Mouse (Mus musculus): ENCODE data around the gene Dbp. TPM values are rescaled to one million over a fixed set of nuclear protein-coding genes. Genes with fewer than 3 reads are reported as not detected.

Dbp gene
- polyA plus RNA-seq, 1 experiment from 2014 or later: 6.4 TPM

DNA sequence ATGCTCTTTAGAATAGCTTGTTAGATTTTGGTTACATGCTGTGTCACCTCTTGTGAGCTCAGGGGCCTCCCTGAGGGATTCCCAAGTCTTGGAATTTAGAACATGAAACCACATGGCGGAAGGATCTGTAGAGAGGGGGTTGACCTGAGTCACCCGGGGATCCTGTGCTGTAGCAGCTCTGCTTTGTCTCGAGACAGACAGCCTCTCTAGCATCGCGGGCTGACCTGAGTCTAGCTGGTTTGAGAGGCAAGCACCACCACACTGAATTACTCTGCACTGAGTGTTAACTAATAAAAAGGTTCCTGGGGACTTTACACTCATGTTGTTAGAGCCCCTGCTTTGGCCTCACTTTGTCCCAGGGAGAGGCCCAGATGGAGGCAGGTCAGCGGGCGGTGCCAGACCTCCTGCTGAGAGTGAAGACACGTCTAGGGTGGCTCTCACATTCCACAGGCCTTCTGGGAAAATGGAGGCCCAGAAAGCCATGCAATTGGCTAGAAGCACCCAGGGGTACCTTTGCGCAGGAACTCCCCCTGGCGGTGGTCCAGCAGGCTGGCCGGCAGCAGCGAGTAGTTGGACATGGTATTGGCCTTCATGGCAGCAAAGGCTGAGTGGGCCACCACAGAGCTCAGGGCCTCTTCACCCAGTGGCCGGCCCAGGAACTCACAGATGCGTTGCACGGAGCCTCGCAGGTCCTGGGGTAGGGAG is 26.0 kb downstream of the Dbp start:
- Histone ChIP-seq H3K27ac (ENCODE audit: low read length) (peak overlapping the region; percentile 44; the same call in 1 of the 2 replicates), H3K36me3 (ENCODE audit: control insufficient read depth, insufficient read depth, low read length) (peaks cover 7% of the 10 kb centered on the region; the same call in 1 of the 2 replicates), H3K27me3 (ENCODE audit: control insufficient read depth, insufficient read depth, low read length) (no peaks in the 10 kb centered on the region), H3K9me3 (ENCODE audit: control insufficient read depth, low read depth, low read length) (no peaks in the 10 kb centered on the region), H3K9ac (replicated peaks; ENCODE audit: low read depth, low read length) (no peak overlapping the region), H3K4me3 (ENCODE audit: low read depth, low read length) (no peak overlapping the region), H3K4me1 (ENCODE audit: control insufficient read depth, insufficient read depth, low read length) (peaks cover 11% of the 10 kb centered on the region), H3K4me2 (replicated peaks; ENCODE audit: low read depth, low read length) (no peak overlapping the region)
- WGBS: 15% methylated on average over 16 of the region's 16 CpGs
- ATAC-seq (ENCODE audit: insufficient number of reproducible peaks, insufficient read depth, low FRiP score, low read depth): peak; percentile 16; the same call in 1 of the 2 replicates

DNA sequence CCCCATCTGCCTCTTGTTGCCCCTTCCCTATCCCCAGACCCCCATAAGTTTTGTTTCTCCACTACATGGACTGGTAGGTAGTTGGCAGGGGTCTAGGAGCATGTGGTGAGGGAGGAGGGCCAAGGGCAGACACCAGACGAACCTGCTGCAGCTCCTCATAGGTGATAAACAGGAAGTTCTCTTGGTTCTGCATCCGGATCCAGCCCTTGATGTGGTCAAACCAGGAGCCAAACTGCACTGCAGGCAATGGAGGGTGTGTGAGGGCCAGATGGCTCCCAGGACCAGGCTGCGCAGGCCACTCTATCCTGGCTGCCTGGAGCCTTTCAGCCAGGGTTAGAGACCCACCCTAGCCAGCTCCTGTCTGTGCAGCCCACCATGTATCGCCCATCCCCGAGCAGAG is 28.6 kb downstream of the Dbp start:
- Histone ChIP-seq H3K9ac (replicated peaks; ENCODE audit: low read depth, low read length) (no peak overlapping the region), H3K27me3 (ENCODE audit: control insufficient read depth, insufficient read depth, low read length) (no peaks in the 10 kb centered on the region), H3K36me3 (ENCODE audit: control insufficient read depth, insufficient read depth, low read length) (no peaks in the 10 kb centered on the region), H3K9me3 (ENCODE audit: control insufficient read depth, low read depth, low read length) (no peaks in the 10 kb centered on the region), H3K27ac (ENCODE audit: low read length) (no peak overlapping the region), H3K4me1 (ENCODE audit: control insufficient read depth, insufficient read depth, low read length) (peaks cover 11% of the 10 kb centered on the region), H3K4me2 (replicated peaks; ENCODE audit: low read depth, low read length) (no peak overlapping the region), H3K4me3 (ENCODE audit: low read depth, low read length) (no peak overlapping the region)
- 80% methylated on average over 5 of the region's 5 CpGs for WGBS
- ATAC-seq (ENCODE audit: insufficient number of reproducible peaks, insufficient read depth, low FRiP score, low read depth): no peak

DNA sequence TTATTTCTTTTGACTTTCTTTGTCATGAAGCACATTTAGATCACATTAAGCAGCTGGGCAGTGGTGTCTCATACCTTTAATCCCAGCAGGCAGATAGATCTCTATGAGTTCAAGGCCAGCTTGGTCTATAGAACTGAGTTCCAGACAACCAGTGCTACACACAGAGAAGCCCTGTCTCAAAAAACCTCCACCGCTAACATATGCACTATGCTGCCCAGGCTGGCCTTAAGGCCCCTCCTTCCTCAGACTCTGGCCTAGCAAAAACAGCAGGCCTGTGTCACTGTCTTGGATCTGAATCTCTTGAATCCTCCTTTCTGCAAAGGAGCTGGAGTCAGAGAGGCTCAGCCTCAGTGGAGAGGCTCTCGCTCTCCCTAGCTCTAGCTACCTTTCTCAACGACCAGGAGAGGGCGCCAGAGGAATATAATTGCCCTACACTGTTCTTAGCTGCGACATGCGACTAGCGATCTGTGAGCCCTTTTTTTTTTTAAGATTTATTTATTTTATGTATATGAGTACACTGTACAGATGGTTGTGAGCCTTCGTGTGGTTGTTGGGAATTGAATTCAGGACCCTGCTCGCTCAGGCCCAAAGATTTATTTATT is 34.4 kb downstream of the Dbp start:
- Histone ChIP-seq H3K9me3 (ENCODE audit: control insufficient read depth, low read depth, low read length) (no peaks in the 10 kb centered on the region), H3K9ac (replicated peaks; ENCODE audit: low read depth, low read length) (no peak overlapping the region), H3K27ac (ENCODE audit: low read length) (no peak overlapping the region), H3K4me3 (ENCODE audit: low read depth, low read length) (no peak overlapping the region), H3K4me2 (replicated peaks; ENCODE audit: low read depth, low read length) (no peak overlapping the region), H3K36me3 (ENCODE audit: control insufficient read depth, insufficient read depth, low read length) (no peaks in the 10 kb centered on the region), H3K27me3 (ENCODE audit: control insufficient read depth, insufficient read depth, low read length) (no peaks in the 10 kb centered on the region), H3K4me1 (ENCODE audit: control insufficient read depth, insufficient read depth, low read length) (no peaks in the 10 kb centered on the region)
- WGBS: 6% methylated on average over 9 of the region's 9 CpGs
- peak; percentile 82 for ATAC-seq (ENCODE audit: insufficient number of reproducible peaks, insufficient read depth, low FRiP score, low read depth)

DNA sequence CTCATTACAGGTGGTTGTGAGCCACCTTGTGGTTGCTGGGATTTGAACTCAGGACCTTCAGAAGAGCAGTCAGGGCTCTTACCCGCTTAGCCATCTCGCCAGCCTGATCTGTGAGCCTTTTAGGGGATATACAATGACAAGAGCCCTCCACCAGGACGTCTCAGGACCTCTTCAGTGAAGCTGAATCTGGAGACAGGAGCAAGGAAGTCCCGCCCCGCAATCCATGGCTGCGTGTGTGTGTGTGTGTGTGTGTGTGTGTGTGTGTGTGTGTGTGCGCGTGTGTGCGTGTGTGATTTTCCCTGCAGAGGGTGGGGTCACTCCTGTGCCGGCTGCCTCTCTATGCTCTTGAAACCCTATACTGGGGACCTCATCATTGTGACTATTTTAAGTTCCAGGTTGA is 34.9 kb downstream of the Dbp start:
- Histone ChIP-seq H3K9ac (replicated peaks; ENCODE audit: low read depth, low read length) (no peak overlapping the region), H3K27ac (ENCODE audit: low read length) (no peak overlapping the region), H3K27me3 (ENCODE audit: control insufficient read depth, insufficient read depth, low read length) (no peaks in the 10 kb centered on the region), H3K9me3 (ENCODE audit: control insufficient read depth, low read depth, low read length) (no peaks in the 10 kb centered on the region), H3K4me2 (replicated peaks; ENCODE audit: low read depth, low read length) (no peak overlapping the region), H3K4me3 (ENCODE audit: low read depth, low read length) (no peak overlapping the region), H3K4me1 (ENCODE audit: control insufficient read depth, insufficient read depth, low read length) (no peaks in the 10 kb centered on the region), H3K36me3 (ENCODE audit: control insufficient read depth, insufficient read depth, low read length) (no peaks in the 10 kb centered on the region)
- no peak for ATAC-seq (ENCODE audit: insufficient number of reproducible peaks, insufficient read depth, low FRiP score, low read depth)
- WGBS: 62% methylated on average over 10 of the region's 10 CpGs

DNA sequence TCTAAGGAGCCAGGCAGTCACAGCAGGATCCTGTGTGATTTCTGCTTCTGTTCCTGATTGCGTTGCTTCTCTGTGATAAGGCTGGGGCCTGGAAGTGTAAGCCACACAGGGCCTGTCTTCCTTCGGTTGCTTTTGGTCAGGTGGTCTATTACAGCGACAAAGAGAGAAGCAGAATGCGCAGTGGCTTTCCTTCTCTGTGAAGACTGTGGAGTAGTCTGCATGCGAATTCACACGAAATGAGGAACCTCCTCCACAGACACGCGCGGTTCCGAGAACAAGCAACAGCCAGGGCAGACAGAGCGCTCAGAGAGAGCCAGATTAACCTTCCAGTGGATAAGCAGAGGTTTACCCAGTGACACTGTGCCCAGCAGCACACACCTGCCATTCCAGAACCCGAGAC is 36.4 kb downstream of the Dbp start:
- no peak overlapping the region for H3K4me2 ChIP-seq (replicated peaks; ENCODE audit: low read depth, low read length)
- H3K9ac ChIP-seq (replicated peaks; ENCODE audit: low read depth, low read length): no peak overlapping the region
- no peaks in the 10 kb centered on the region for H3K4me1 ChIP-seq (ENCODE audit: control insufficient read depth, insufficient read depth, low read length)
- no peaks in the 10 kb centered on the region for H3K36me3 ChIP-seq (ENCODE audit: control insufficient read depth, insufficient read depth, low read length)
- H3K27ac ChIP-seq (ENCODE audit: low read length): no peak overlapping the region
- H3K4me3 ChIP-seq (ENCODE audit: low read depth, low read length): no peak overlapping the region
- no peaks in the 10 kb centered on the region for H3K9me3 ChIP-seq (ENCODE audit: control insufficient read depth, low read depth, low read length)
- no peaks in the 10 kb centered on the region for H3K27me3 ChIP-seq (ENCODE audit: control insufficient read depth, insufficient read depth, low read length)
- no peak for ATAC-seq (ENCODE audit: insufficient number of reproducible peaks, insufficient read depth, low FRiP score, low read depth)
- whole genome bisulfite sequencing: 76% methylated on average over 12 of the region's 12 CpGs

DNA sequence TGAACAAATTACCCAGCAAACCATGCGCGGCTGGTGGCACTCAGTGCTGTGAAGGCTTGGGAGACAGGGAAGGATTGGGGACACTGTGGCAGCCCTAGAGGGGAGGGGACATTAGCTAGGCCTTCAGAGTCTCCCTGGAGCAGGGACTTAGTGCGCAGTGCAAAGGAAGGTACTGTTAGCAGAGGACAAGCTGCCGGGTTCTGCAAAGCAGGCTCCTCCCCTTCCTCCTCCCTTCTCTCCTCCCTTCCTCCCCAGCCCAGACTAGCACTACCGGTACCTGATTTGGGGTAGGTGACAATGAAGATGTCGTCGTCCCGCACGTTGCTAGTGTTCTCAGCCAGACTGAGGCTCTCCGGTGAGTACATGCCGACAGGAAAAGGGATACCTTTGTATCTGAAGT is 36.9 kb downstream of the Dbp start:
- no peak overlapping the region for H3K9ac ChIP-seq (replicated peaks; ENCODE audit: low read depth, low read length)
- peak; percentile 62; the same call in 1 of the 2 replicates for ATAC-seq (ENCODE audit: insufficient number of reproducible peaks, insufficient read depth, low FRiP score, low read depth)
- no peaks in the 10 kb centered on the region for H3K4me1 ChIP-seq (ENCODE audit: control insufficient read depth, insufficient read depth, low read length)
- H3K27me3 ChIP-seq (ENCODE audit: control insufficient read depth, insufficient read depth, low read length): no peaks in the 10 kb centered on the region
- no peaks in the 10 kb centered on the region for H3K36me3 ChIP-seq (ENCODE audit: control insufficient read depth, insufficient read depth, low read length)
- 32% methylated on average over 11 of the region's 11 CpGs for WGBS
- H3K9me3 ChIP-seq (ENCODE audit: control insufficient read depth, low read depth, low read length): no peaks in the 10 kb centered on the region
- H3K4me2 ChIP-seq (replicated peaks; ENCODE audit: low read depth, low read length): peak overlapping the region; percentile 41
- no peak overlapping the region for H3K27ac ChIP-seq (ENCODE audit: low read length)
- peak overlapping the region; percentile 14 for H3K4me3 ChIP-seq (ENCODE audit: low read depth, low read length)

DNA sequence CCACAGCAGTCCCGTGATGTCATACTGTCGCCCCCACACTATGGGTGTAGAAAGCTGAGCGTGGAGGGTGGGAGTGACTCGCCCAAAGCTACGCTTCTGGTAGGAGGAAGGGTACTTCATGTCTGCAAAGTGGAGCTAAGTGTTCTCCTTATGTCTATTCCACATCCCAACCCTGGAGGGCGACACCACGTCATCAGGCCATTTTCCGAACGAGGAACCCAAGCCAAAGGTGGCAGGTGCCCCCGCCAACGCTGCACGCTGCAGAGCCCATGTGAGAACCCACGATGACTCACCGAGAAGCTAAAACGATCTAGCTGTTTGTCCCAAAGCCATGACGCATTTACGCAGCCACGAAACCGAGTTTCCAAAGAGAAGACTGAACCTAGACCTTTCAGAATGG is 37.5 kb downstream of the Dbp start:
- H3K9ac ChIP-seq (replicated peaks; ENCODE audit: low read depth, low read length): no peak overlapping the region

DNA sequence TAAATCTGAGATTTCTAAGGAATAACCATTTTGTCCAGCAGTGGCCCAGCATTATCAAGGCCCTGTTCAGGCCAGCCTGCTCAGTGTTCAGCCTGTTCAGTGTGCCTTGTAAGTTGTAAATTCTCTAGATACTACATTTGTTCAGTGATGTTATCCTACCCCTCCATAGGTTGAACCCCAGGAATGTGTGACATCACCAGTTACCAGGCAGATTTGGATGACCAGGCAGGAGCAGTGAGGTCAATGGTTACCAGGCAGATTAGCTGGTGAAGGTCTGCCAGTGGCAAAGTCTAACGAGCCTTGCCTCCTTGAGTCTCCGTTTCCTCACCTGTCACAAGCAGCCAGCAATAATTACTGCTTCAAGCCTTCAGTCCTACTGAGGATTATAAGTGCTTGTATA is 39.5 kb downstream of the Dbp start:
- no peak overlapping the region for H3K4me2 ChIP-seq (replicated peaks; ENCODE audit: low read depth, low read length)

More for the DNA sequence above, 37.5 kb downstream of the Dbp start:
- no peaks in the 10 kb centered on the region for H3K4me1 ChIP-seq (ENCODE audit: control insufficient read depth, insufficient read depth, low read length)
- H3K9me3 ChIP-seq (ENCODE audit: control insufficient read depth, low read depth, low read length): no peaks in the 10 kb centered on the region
- no peak overlapping the region for H3K27ac ChIP-seq (ENCODE audit: low read length)
- H3K4me3 ChIP-seq (ENCODE audit: low read depth, low read length): peak overlapping the region; percentile 14
- no peaks in the 10 kb centered on the region for H3K36me3 ChIP-seq (ENCODE audit: control insufficient read depth, insufficient read depth, low read length)
- no peak for ATAC-seq (ENCODE audit: insufficient number of reproducible peaks, insufficient read depth, low FRiP score, low read depth)
- 43% methylated on average over 19 of the region's 19 CpGs for WGBS
- H3K4me2 ChIP-seq (replicated peaks; ENCODE audit: low read depth, low read length): peak overlapping the region; percentile 41
- no peaks in the 10 kb centered on the region for H3K27me3 ChIP-seq (ENCODE audit: control insufficient read depth, insufficient read depth, low read length)

More for the DNA sequence above, 39.5 kb downstream of the Dbp start:
- Histone ChIP-seq H3K36me3 (ENCODE audit: control insufficient read depth, insufficient read depth, low read length) (no peaks in the 10 kb centered on the region), H3K27me3 (ENCODE audit: control insufficient read depth, insufficient read depth, low read length) (no peaks in the 10 kb centered on the region), H3K27ac (ENCODE audit: low read length) (no peak overlapping the region), H3K4me3 (ENCODE audit: low read depth, low read length) (no peak overlapping the region), H3K9me3 (ENCODE audit: control insufficient read depth, low read depth, low read length) (no peaks in the 10 kb centered on the region), H3K4me1 (ENCODE audit: control insufficient read depth, insufficient read depth, low read length) (peaks cover 6% of the 10 kb centered on the region), H3K9ac (replicated peaks; ENCODE audit: low read depth, low read length) (no peak overlapping the region)
- no peak for ATAC-seq (ENCODE audit: insufficient number of reproducible peaks, insufficient read depth, low FRiP score, low read depth)
- WGBS: 38% methylated on average over 2 of the region's 2 CpGs
